ENCODE assay signal across 24 mouse cellular contexts in genomic region chr1:133503336-133503735, GRCm38 (mm10).
"Had no signal": no experiment of that assay in that cellular context is flagged by ENCODE, and none has a peak within 500 bp of the region (broad histone marks: within the 10 kb centered on the region; RNA-seq: fewer than 3 reads in every experiment).

No protein-coding gene starts in this region.

- H3K36me3 ChIP-seq: limb, embryonic 12.5 days; limb, embryonic 15.5 days; midbrain, embryonic 10.5 days; midbrain, embryonic 13.5 days; neural tube, embryonic 13.5 days had no signal

- DNase-seq: kidney, postnatal 25 days; left cerebral cortex, postnatal 4 days; liver, postnatal 0 days; lung, embryonic 14.5 days; lung, postnatal 36 days; retina, postnatal 1 day; right cerebral cortex, postnatal 4 days; thymus, adult 2 months; thymus, postnatal 14 days; thymus, postnatal 4 days had no signal

- H3K9ac ChIP-seq: limb, embryonic 12.5 days; limb, embryonic 15.5 days; liver, embryonic 14.5 days; liver, postnatal 0 days; lung, embryonic 14.5 days; midbrain, embryonic 13.5 days; neural tube, embryonic 13.5 days had no signal

- H3K4me3 ChIP-seq: layer of hippocampus, adult 2 months; limb, embryonic 12.5 days; limb, embryonic 15.5 days; megakaryocyte, embryonic 14.5 days; midbrain, embryonic 10.5 days; midbrain, embryonic 13.5 days; neural tube, embryonic 13.5 days had no signal

- H3K27ac ChIP-seq: kidney, postnatal 0 days; layer of hippocampus, adult 2 months; limb, embryonic 12.5 days; limb, embryonic 15.5 days; liver, embryonic 14.5 days; midbrain, embryonic 13.5 days; neural tube, embryonic 13.5 days; stomach, postnatal 0 days had no signal

- H3K4me2 ChIP-seq: limb, embryonic 12.5 days; limb, embryonic 15.5 days; liver, embryonic 11.5 days; lung, embryonic 14.5 days; midbrain, embryonic 13.5 days; neural tube, embryonic 13.5 days had no signal

- H3K27me3 ChIP-seq: limb, embryonic 12.5 days; limb, embryonic 15.5 days; midbrain, embryonic 13.5 days; neural tube, embryonic 13.5 days had no signal

- H3K4me1 ChIP-seq: limb, embryonic 15.5 days; megakaryocyte, embryonic 14.5 days; neural tube, embryonic 13.5 days had no signal

- H3K9me3 ChIP-seq: limb, embryonic 12.5 days; limb, embryonic 15.5 days; midbrain, embryonic 13.5 days; neural tube, embryonic 13.5 days had no signal

- ATAC-seq: intestine, embryonic 16.5 days; liver, postnatal 0 days; lung, postnatal 0 days; midbrain, embryonic 13.5 days; midbrain, embryonic 16.5 days had no signal
